Mouse (Mus musculus): ENCODE measurements around the gene Rnf4. TPM values are rescaled to one million over a fixed set of nuclear protein-coding genes. Genes with fewer than 3 reads are reported as not detected.

Rnf4 gene
- 206 and 209 TPM in 2 replicates for polyA plus RNA-seq (2016; fragmentation: Nextera tagmentation; extraction: Ambion mirVana)

GRCm38 (mm10) chr5:34336097-34336774, at the start of gene Rnf4:
Gene Rnf4, plus strand, starts transcription at chr5:34336289.
- H3K36me3 ChIP-seq (replicated peaks) = peaks cover 31% of the 10 kb centered on the region
- no peaks in the 10 kb centered on the region for H3K27me3 ChIP-seq (ENCODE audit: poor library complexity, severe bottlenecking)
- DNase-seq (ENCODE audit: extremely low spot score, low spot score) = peak; percentile 98
- under 1% methylated on average over 67 of the region's 67 CpGs for WGBS
- H3K4me3 ChIP-seq = peak within 1 kb of the TSS; percentile 98
- H3K27ac ChIP-seq = peak within 1 kb of the TSS; percentile 99
- peaks cover 28% of the 10 kb centered on the region for H3K4me1 ChIP-seq
- no peaks in the 10 kb centered on the region for H3K9me3 ChIP-seq

GRCm38 (mm10) chr5:34286516-34286915, 49.6 kb upstream of the Rnf4 start:
- Histone ChIP-seq H3K27ac (no peak overlapping the region), H3K36me3 (replicated peaks) (no peaks in the 10 kb centered on the region), H3K4me3 (peak overlapping the region; percentile 75), H3K27me3 (ENCODE audit: poor library complexity, severe bottlenecking) (peaks cover 83% of the 10 kb centered on the region), H3K4me1 (peaks cover 49% of the 10 kb centered on the region), H3K9me3 (no peaks in the 10 kb centered on the region)
- 3% methylated on average over 11 of the region's 11 CpGs for WGBS
- DNase-seq (ENCODE audit: extremely low spot score, low spot score) = no peak

GRCm38 (mm10) chr5:34287001-34287837, 48.9 kb upstream of the Rnf4 start:
- Histone ChIP-seq H3K4me1 (peaks cover 49% of the 10 kb centered on the region), H3K27me3 (ENCODE audit: poor library complexity, severe bottlenecking) (peaks cover 85% of the 10 kb centered on the region), H3K9me3 (no peaks in the 10 kb centered on the region), H3K4me3 (peak overlapping the region; percentile 75), H3K27ac (no peak overlapping the region), H3K36me3 (replicated peaks) (no peaks in the 10 kb centered on the region)
- peak; percentile 36 for DNase-seq (ENCODE audit: extremely low spot score, low spot score)
- WGBS = under 1% methylated on average over 54 of the region's 54 CpGs

- H3K9me3 ChIP-seq = no peaks in the 10 kb centered on the region
- whole genome bisulfite sequencing = under 1% methylated on average over 18 of the region's 18 CpGs
- H3K4me1 ChIP-seq = peaks cover 43% of the 10 kb centered on the region
- peaks cover 83% of the 10 kb centered on the region for H3K27me3 ChIP-seq (ENCODE audit: poor library complexity, severe bottlenecking)
- DNase-seq (ENCODE audit: extremely low spot score, low spot score) = no peak
- H3K27ac ChIP-seq = no peak overlapping the region
- no peaks in the 10 kb centered on the region for H3K36me3 ChIP-seq (replicated peaks)
- H3K4me3 ChIP-seq = peak overlapping the region; percentile 75
Measured at GRCm38 (mm10) chr5:34287838-34288145, 48.3 kb upstream of the Rnf4 start.

- H3K27ac ChIP-seq = peak within 1 kb of the TSS; percentile 67; the same call in 1 of the 2 replicates
- H3K4me1 ChIP-seq = peaks cover 38% of the 10 kb centered on the region
- peaks cover 81% of the 10 kb centered on the region for H3K27me3 ChIP-seq (ENCODE audit: poor library complexity, severe bottlenecking)
- H3K4me3 ChIP-seq = peak within 1 kb of the TSS; percentile 75
- no peaks in the 10 kb centered on the region for H3K9me3 ChIP-seq
- H3K36me3 ChIP-seq (replicated peaks) = no peaks in the 10 kb centered on the region
- under 1% methylated on average over 83 of the region's 83 CpGs for WGBS
- DNase-seq (ENCODE audit: extremely low spot score, low spot score) = peak; percentile 84
Measured at GRCm38 (mm10) chr5:34288154-34288716, 47.9 kb upstream of the Rnf4 start, which contains the start of the genes Zfyve28 and Cfap99. Gene Zfyve28, minus strand, starts transcription at chr5:34288449. Gene Cfap99, plus strand, starts transcription at chr5:34288600.

GRCm38 (mm10) chr5:34289286-34289685, 46.8 kb upstream of the Rnf4 start:
- no peak overlapping the region for H3K4me3 ChIP-seq
- H3K27ac ChIP-seq = no peak overlapping the region
- no peaks in the 10 kb centered on the region for H3K36me3 ChIP-seq (replicated peaks)
- 61% methylated on average over 2 of the region's 2 CpGs for WGBS
- H3K27me3 ChIP-seq (ENCODE audit: poor library complexity, severe bottlenecking) = peaks cover 74% of the 10 kb centered on the region
- peaks cover 39% of the 10 kb centered on the region for H3K4me1 ChIP-seq
- no peak for DNase-seq (ENCODE audit: extremely low spot score, low spot score)
- H3K9me3 ChIP-seq = no peaks in the 10 kb centered on the region

- Histone ChIP-seq H3K4me3 (no peak overlapping the region), H3K36me3 (replicated peaks) (no peaks in the 10 kb centered on the region), H3K9me3 (no peaks in the 10 kb centered on the region), H3K27ac (no peak overlapping the region), H3K27me3 (ENCODE audit: poor library complexity, severe bottlenecking) (peaks cover 34% of the 10 kb centered on the region), H3K4me1 (peaks cover 20% of the 10 kb centered on the region)
- 81% methylated on average over 6 of the region's 6 CpGs for WGBS
- no peak for DNase-seq (ENCODE audit: extremely low spot score, low spot score)
Measured at GRCm38 (mm10) chr5:34293363-34293762, 42.7 kb upstream of the Rnf4 start.

GRCm38 (mm10) chr5:34294696-34295095, 41.4 kb upstream of the Rnf4 start:
- 34% methylated on average over 2 of the region's 2 CpGs for WGBS
- Histone ChIP-seq H3K27me3 (ENCODE audit: poor library complexity, severe bottlenecking) (peaks cover 21% of the 10 kb centered on the region), H3K36me3 (replicated peaks) (no peaks in the 10 kb centered on the region), H3K27ac (no peak overlapping the region), H3K4me3 (no peak overlapping the region), H3K9me3 (no peaks in the 10 kb centered on the region), H3K4me1 (peaks cover 13% of the 10 kb centered on the region)
- no peak for DNase-seq (ENCODE audit: extremely low spot score, low spot score)

GRCm38 (mm10) chr5:34295141-34295540, 40.9 kb upstream of the Rnf4 start:
- H3K27me3 ChIP-seq (ENCODE audit: poor library complexity, severe bottlenecking) = peaks cover 16% of the 10 kb centered on the region
- WGBS = 93% methylated on average over 2 of the region's 2 CpGs

GRCm38 (mm10) chr5:34298061-34298460, 38.0 kb upstream of the Rnf4 start:
- no peaks in the 10 kb centered on the region for H3K36me3 ChIP-seq (replicated peaks)
- H3K9me3 ChIP-seq = no peaks in the 10 kb centered on the region
- 65% methylated on average over 4 of the region's 4 CpGs for WGBS
- no peak overlapping the region for H3K27ac ChIP-seq
- no peaks in the 10 kb centered on the region for H3K27me3 ChIP-seq (ENCODE audit: poor library complexity, severe bottlenecking)
- H3K4me3 ChIP-seq = no peak overlapping the region
- H3K4me1 ChIP-seq = peaks cover 13% of the 10 kb centered on the region
- no peak for DNase-seq (ENCODE audit: extremely low spot score, low spot score)

More at GRCm38 (mm10) chr5:34295141-34295540, 40.9 kb upstream of the Rnf4 start:
- no peak for DNase-seq (ENCODE audit: extremely low spot score, low spot score)
- H3K36me3 ChIP-seq (replicated peaks) = no peaks in the 10 kb centered on the region
- H3K27ac ChIP-seq = no peak overlapping the region
- no peaks in the 10 kb centered on the region for H3K9me3 ChIP-seq
- H3K4me1 ChIP-seq = peaks cover 13% of the 10 kb centered on the region
- H3K4me3 ChIP-seq = no peak overlapping the region

- Histone ChIP-seq H3K4me1 (peaks cover 11% of the 10 kb centered on the region), H3K36me3 (replicated peaks) (no peaks in the 10 kb centered on the region), H3K27me3 (ENCODE audit: poor library complexity, severe bottlenecking) (no peaks in the 10 kb centered on the region), H3K9me3 (no peaks in the 10 kb centered on the region), H3K4me3 (no peak overlapping the region), H3K27ac (no peak overlapping the region)
- DNase-seq (ENCODE audit: extremely low spot score, low spot score) = no peak
- WGBS = 91% methylated on average over 10 of the region's 10 CpGs
Measured at GRCm38 (mm10) chr5:34298937-34299535, 37.1 kb upstream of the Rnf4 start.

- Histone ChIP-seq H3K27ac (no peak overlapping the region), H3K36me3 (replicated peaks) (no peaks in the 10 kb centered on the region), H3K27me3 (ENCODE audit: poor library complexity, severe bottlenecking) (no peaks in the 10 kb centered on the region), H3K4me1 (no peaks in the 10 kb centered on the region), H3K4me3 (no peak overlapping the region), H3K9me3 (no peaks in the 10 kb centered on the region)
- DNase-seq (ENCODE audit: extremely low spot score, low spot score) = no peak
- WGBS = 87% methylated on average over 7 of the region's 7 CpGs
Measured at GRCm38 (mm10) chr5:34302377-34302776, 33.7 kb upstream of the Rnf4 start.
